Mouse (Mus musculus): ENCODE data around the gene Mast2.
A peak's percentile ranks its signal among the peaks of the same experiment; 100 is the strongest.

Mast2 gene

GRCm38 (mm10) chr4:116464126-116464981, at the start of gene Mast2:
TSS of gene Mast2 (minus strand) at chr4:116464183.
- DNase-seq (ENCODE audit: low spot score), result peak; percentile 76

GRCm38 (mm10) chr4:116507425-116508218, 43.6 kb upstream of the Mast2 start, which contains the start of gene Ipp:
TSS of gene Ipp (plus strand) at chr4:116507549.
- DNase-seq (ENCODE audit: low spot score), result peak; percentile 96

DNA sequence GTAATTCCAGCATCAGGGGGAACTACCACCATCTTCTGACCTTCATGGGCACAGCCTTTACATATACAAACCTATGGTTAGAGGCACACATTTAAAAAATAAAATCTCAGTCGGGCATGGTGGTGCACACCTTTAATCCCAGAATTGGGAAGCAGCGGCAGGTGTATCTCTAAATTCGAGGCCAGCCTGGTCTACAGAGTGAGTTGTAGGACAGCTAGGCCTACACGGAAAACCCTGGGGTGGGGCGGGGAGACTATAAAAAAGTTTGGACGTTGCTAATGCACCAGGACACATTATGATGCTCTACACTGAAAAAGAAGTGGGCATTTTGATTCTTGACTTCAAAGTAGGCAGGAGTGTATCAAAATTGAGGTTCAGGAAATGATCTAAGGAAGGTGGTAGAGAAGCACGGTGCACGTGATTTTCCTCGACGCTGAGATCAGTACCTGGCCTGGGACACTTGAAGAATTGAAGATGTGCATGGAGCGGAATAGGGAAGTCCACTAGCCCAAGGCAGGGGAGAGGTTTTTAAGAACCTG, 43.0 kb upstream of the Mast2 start:
- DNase-seq (ENCODE audit: low spot score), result no peak

- no peak for DNase-seq (ENCODE audit: low spot score)
Measured at GRCm38 (mm10) chr4:116499978-116500377, 36.0 kb upstream of the Mast2 start.

DNA sequence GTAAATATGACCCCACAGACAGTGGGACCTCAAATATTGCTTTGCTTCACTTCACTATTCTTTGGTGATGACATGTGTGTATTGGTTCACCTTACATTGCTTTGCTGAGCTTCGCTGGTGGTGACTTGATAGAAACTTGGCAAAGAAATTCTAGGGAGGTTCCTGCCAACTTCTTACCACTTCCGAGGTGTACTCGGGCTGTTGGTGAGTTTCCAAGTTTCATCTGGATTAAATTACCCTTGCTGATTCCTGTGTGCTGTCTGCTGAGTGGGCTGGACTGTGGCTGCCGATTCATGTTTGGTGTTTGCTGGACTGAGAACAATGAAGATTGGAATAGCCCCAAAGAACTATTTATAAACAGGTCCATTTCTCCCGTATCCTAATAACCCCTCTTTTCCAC, 29.7 kb upstream of the Mast2 start:
- no peak for DNase-seq (ENCODE audit: low spot score)

GRCm38 (mm10) chr4:116492460-116492859, 28.5 kb upstream of the Mast2 start:
- DNase-seq (ENCODE audit: low spot score), result no peak

DNA sequence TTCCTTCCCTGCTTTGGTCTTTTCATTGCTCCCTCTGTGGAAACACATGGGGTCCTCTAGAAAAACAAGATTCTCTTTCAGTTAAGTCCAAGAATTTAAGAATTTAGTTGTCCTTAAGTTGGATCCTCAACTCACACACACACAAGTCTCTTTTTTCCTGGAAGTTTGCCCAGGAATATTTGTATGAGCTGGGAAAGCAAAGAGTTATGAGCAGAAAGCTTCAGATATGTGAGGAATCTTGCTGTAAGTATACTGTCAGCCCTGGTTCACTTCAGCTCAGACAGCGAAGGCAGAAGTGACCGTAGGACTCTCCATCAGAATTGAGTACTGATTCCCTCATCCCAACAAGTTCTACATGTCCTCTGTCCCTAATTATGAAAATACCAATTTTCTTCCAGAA, 27.9 kb upstream of the Mast2 start:
- DNase-seq (ENCODE audit: low spot score), result no peak

DNA sequence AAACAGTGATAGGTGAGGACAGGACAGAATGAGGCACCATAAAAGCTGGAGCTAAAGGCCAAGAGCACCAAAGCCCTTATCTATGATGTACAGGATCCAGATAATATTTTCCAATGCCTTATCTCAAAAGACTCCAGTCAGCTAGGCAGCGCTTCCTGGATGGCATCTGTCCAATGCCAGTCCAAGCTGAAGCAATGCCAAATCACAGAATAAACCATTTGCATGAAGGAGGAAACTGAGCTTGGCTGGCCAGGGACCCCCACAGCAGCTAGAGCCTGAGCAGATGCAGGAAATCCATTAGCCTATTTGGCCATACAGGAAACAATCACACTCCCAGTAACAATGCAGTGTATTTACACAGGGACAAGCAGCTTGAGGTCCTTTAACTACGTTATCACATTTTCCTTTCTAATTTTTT, 27.1 kb upstream of the Mast2 start:
- peak; percentile 7 for DNase-seq (ENCODE audit: low spot score)

DNA sequence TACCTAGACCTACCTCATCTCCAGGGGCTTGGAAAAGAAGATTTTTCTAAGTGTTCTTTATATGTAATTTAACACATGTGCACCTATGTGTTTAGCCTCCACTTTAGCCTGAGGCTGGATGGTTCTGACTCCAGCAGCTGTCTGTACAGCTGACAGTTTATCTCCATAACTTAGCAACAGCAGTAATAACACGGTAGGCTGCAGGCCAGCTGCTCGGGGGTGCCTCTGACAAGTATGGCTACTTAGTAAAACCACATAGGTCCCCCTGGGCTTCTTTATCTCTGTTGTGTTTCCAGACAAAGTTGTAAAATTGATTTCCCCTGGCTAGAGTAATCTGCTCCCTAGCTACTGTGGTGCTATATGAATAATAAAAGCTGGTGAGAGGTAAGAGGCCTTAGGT, 19.5 kb upstream of the Mast2 start:
- no peak for DNase-seq (ENCODE audit: low spot score)

GRCm38 (mm10) chr4:116481322-116481721, 17.3 kb upstream of the Mast2 start:
- DNase-seq (ENCODE audit: low spot score), result no peak

GRCm38 (mm10) chr4:116463231-116464125, 505 bp downstream of the Mast2 start:
- DNase-seq (ENCODE audit: low spot score), result peak; percentile 17

DNA sequence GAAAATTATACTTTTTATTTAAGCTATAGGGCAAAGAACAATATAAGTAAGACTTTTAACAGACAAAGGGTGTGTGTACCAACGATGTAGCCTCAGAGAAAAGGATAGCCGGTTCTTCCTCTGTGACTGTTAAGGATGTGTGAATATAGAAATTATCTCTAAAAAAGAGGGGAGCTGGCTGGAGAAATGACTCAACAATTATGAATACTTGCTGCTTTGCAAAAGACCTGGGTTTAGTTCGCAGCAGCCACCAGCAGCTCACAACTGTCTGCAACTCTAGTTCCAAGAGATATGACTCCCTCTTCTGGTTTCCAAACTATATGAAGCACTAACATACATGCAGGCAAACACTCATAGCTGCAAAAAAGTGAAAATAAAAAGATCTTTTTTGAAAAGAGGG, 2.0 kb downstream of the Mast2 start:
- DNase-seq (ENCODE audit: low spot score), result no peak

GRCm38 (mm10) chr4:116451553-116451952, 12.4 kb downstream of the Mast2 start:
- DNase-seq (ENCODE audit: low spot score), result no peak

DNA sequence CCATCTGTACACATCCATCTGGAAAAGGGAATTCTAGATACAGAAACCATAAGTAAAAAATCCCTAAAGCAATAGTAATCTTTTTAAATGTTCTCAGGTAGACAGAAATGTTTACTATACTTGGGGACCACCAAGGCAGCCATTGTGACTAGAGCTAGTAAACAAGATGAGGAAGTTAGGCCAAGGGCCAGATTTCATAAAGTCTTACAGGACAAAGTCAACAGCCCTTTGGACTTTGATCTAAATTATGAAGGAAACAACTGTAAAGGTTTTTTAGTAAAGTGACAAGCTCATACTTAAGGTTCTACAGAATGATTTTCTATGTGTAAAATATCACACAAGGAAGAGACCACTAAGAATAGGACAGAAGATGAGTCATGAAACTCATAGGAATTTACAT, 14.0 kb downstream of the Mast2 start:
- no peak for DNase-seq (ENCODE audit: low spot score)

DNA sequence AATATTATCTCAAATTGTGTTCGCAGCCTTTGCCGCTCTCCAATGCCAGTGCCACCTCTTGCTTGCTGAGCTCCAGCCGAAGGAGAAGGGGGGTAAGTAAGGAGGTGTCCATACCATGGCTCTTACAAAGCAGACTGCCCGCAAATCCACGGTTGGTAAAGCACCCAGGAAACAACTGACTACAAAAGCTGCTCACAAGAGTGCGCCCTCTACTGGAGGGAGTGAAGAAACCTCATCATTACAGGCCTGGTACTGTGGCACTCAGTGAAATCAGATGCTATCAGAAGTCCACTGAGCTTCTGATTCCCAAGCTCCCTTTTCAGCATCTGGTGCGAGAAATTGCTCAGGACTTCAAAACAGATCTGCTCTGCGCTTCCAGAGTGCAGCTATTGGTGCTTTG, 15.3 kb downstream of the Mast2 start:
- peak; percentile 28 for DNase-seq (ENCODE audit: low spot score)

DNA sequence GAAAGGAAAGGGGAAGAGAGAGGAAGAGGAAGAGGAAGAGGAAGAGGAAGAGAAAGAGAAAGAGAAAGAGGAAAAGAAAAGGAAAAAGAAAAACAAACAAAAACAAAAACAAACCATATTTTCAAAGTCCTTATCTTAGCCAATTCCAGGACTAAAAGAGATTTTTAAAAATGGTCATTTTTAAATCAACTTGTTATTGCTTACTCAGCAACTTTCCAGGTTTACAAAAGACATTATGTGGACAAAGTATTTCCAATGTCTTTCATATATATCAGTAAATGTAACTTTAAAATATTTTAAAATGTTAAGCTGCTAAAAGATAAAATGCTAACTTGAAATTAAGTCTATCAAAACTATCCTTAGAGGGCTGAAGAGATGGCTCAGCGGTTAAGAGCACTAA, 24.6 kb downstream of the Mast2 start:
- no peak for DNase-seq (ENCODE audit: low spot score)

- DNase-seq (ENCODE audit: low spot score), result no peak
Measured at GRCm38 (mm10) chr4:116438561-116438960, 25.4 kb downstream of the Mast2 start.

GRCm38 (mm10) chr4:116435626-116436025, 28.4 kb downstream of the Mast2 start:
- DNase-seq (ENCODE audit: low spot score), result no peak

DNA sequence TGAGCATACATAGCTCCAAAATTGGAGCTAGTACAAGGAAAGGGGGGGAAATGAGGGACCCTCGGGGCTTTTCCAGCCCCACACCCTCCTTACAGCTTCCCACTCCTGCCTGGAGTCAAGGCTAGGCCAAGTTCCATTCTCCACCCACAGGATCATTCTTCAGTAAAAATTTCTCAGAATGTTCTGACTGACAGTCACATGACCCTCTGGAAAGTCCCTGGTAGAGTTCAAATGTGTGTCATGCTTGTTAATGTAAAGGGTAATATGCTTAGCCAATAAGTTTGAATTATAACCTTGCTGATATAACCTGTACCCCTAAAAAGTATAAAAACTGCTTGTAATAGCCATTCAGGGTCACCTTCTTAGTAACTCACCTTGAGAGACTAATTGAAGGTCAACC, 41.8 kb downstream of the Mast2 start:
- DNase-seq (ENCODE audit: low spot score), result no peak

DNA sequence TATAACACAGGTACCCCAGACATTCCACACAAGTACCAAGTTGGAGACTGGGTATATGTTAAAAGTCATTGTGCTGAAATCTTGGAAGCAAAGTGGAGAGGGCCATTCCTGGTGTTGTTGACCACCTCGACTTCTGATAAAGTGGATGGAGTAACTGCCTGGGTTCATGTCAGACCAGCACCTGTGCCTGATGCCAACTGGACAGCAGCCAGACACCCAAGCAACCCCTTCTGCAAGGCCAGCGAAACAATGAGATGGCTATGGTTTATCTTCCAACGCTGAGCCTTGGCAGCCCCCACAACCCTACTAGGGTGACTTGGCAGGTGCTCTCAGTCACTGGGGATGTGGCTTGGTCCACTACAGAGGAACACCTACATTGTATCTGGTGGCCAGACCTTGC, 42.8 kb downstream of the Mast2 start:
- no peak for DNase-seq (ENCODE audit: low spot score)

DNA sequence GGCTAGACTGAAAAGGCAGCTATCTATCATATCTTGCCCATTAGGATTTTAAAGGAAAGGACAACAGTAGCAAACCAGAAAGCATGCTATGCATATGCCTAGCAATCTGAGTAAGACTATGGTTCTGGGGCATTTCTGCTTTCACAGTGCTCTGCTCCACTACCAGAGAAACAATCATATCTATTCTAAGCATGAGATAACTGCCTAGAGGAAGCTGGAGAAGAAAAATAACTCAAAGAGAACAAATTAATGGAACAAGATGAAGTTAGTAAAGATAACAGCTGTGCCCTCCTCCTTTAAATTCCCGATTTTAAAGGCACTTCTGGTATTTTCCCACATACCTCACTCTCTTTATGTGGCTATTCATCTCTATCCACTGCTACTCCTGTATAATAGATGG, 51.0 kb downstream of the Mast2 start:
- DNase-seq (ENCODE audit: low spot score), result no peak

DNA sequence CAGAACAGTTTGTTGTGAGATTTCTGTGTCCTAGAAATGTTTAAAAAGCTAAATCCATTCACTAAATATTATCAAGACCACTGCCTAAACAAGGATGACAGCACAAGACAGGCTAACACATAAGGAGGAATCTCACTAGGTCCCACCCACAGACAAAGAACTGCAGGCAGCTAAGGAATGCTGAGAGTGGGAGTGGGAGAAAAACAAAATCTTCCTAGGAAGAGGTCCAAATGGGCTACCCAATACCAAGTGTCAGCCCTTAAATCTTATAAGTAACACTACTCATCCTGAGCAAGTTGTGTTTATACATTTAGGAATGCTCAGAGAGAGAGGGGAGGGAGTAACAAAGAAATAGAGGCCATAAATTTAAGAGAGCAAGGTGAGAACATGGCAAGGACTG, 52.6 kb downstream of the Mast2 start:
- no peak for DNase-seq (ENCODE audit: low spot score)
